Mouse (Mus musculus) bone marrow, adult 2 months (tissue): Measurements from ENCODE around the gene Itih4. TPM values are rescaled to one million over a fixed set of nuclear protein-coding genes. Genes with fewer than 3 reads are reported as not detected.

ENCODE experiments used
- H3K27ac ChIP-seq: fragments of 200-500 bp; 2 replicates; pipeline ENCODE4 v1.5.1; 2012; ENCODE audit warnings: low read depth, mild to moderate bottlenecking, control low read depth, inconsistent platforms, low read length; ENCODE audit not compliant: control insufficient read depth, poor library complexity, insufficient read depth
- H3K4me1 ChIP-seq: fragments of 200-500 bp; 2 replicates; pipeline ENCODE4 v1.6.1; 2011; ENCODE audit warnings: low read length; ENCODE audit not compliant: control insufficient read depth, insufficient read depth
- H3K4me3 ChIP-seq: fragments of 200-500 bp; replicated peaks from 2 replicates; pipeline ENCODE3; 2011; ENCODE audit warnings: mild to moderate bottlenecking, low read depth, low read length, control low read depth; ENCODE audit not compliant: control insufficient read depth
- CTCF ChIP-seq: fragments of 200-500 bp; IDR thresholded peaks from 2 replicates; pipeline ENCODE4 v1.5.1; 2011; ENCODE audit warnings: low read length, control low read depth; ENCODE audit not compliant: control insufficient read depth, insufficient read depth
- POLR2A ChIP-seq: fragments of 200-500 bp; IDR thresholded peaks from 2 replicates; pipeline ENCODE4 v1.6.1; 2011; ENCODE audit warnings: low read depth, mild to moderate bottlenecking, control low read depth, low read length, borderline replicate concordance; ENCODE audit not compliant: control insufficient read depth
- WGBS: fragments of 180-500 bp; shearing (Covaris S2); methylation state at CpG from one replicate; pipeline ENCODE4 v1.1.7; 2018; 5-methylcytosine and 5-hydroxymethylcytosine counted together
- polyA plus RNA-seq: library from polyadenylated mRNA; stranded (reverse); fragments of >200 nt; gene quantifications from 2 replicates; pipeline ENCODE4 v1.2.4, GENCODE M21; 2011; ENCODE audit warnings: low replicate concordance; ENCODE audit not compliant: missing spikeins, insufficient read depth, insufficient read length

The Itih4 gene
- polyA plus RNA-seq, 1 experiment, result 6.6 TPM

- no peak for TF ChIP-seq POLR2A
- no peak for TF ChIP-seq CTCF
- Histone ChIP-seq H3K27ac (no peak overlapping the region), H3K4me1 (no peaks in the 10 kb centered on the region), H3K4me3 (no peak overlapping the region)
- 72% methylated on average over 4 of the region's 4 CpGs for WGBS
Observed at GRCm38 (mm10) chr14:30942254-30942653, 56.0 kb downstream of the Itih4 start.

- Histone ChIP-seq H3K4me3 (no peak within 1 kb of the TSS), H3K27ac (no peak within 1 kb of the TSS), H3K4me1 (no peaks in the 10 kb centered on the region)
- WGBS, result 82% methylated on average over 7 of the region's 7 CpGs
- TF ChIP-seq CTCF, result no peak
- TF ChIP-seq POLR2A, result no peak
Observed at GRCm38 (mm10) chr14:30943038-30943437, 56.8 kb downstream of the Itih4 start, which contains the start of gene Itih1. Gene Itih1 (minus strand): TSS chr14:30943289.

GRCm38 (mm10) chr14:30943860-30944674 is 57.8 kb downstream of the Itih4 start:
- WGBS, result 44% methylated on average over 11 of the region's 11 CpGs
- no peak overlapping the region for H3K27ac ChIP-seq

GRCm38 (mm10) chr14:30944745-30945144 is 58.5 kb downstream of the Itih4 start:
- 75% methylated on average over 2 of the region's 2 CpGs for WGBS
- H3K27ac ChIP-seq, result no peak overlapping the region

More at GRCm38 (mm10) chr14:30943860-30944674, 57.8 kb downstream of the Itih4 start:
- no peak for TF ChIP-seq POLR2A
- TF ChIP-seq CTCF, result peak; percentile 48
- Histone ChIP-seq H3K4me1 (no peaks in the 10 kb centered on the region), H3K4me3 (no peak overlapping the region)

GRCm38 (mm10) chr14:30949986-30950385 is 63.7 kb downstream of the Itih4 start:
- Histone ChIP-seq H3K4me3 (no peak overlapping the region), H3K27ac (no peak overlapping the region), H3K4me1 (peaks cover 1% of the 10 kb centered on the region; the same call in 1 of the 2 replicates)
- 90% methylated on average over 10 of the region's 10 CpGs for WGBS
- TF ChIP-seq POLR2A, result no peak
- no peak for TF ChIP-seq CTCF

More at GRCm38 (mm10) chr14:30944745-30945144, 58.5 kb downstream of the Itih4 start:
- no peak for TF ChIP-seq POLR2A
- no peak for TF ChIP-seq CTCF
- Histone ChIP-seq H3K4me1 (no peaks in the 10 kb centered on the region), H3K4me3 (no peak overlapping the region)

GRCm38 (mm10) chr14:30951154-30951825 is 65.0 kb downstream of the Itih4 start, which contains the start of gene Nek4:
Gene Nek4 (plus strand): TSS chr14:30951377.
- WGBS, result under 1% methylated on average over 57 of the region's 57 CpGs
- TF ChIP-seq CTCF (no peak), POLR2A (0 out of 2 replicates have a peak, but pooled peaks have one; percentile 36)
- peaks cover 1% of the 10 kb centered on the region; the same call in 1 of the 2 replicates for H3K4me1 ChIP-seq
- H3K27ac ChIP-seq, result peak within 1 kb of the TSS; percentile 36; the same call in 1 of the 2 replicates
- peak within 1 kb of the TSS; percentile 93 for H3K4me3 ChIP-seq

Other genes with a start within 250 kb of the Itih4 start
- gene Rft1, start 232.1 kb upstream of the Itih4 start, polyA plus RNA-seq, result 3.1 and 4.9 TPM in 2 replicates
- gene Sfmbt1, start 171.6 kb upstream of the Itih4 start, polyA plus RNA-seq, result 7.7 and 8.9 TPM in 2 replicates
- 5.5 and 18.2 TPM in 2 replicates for gene Tmem110, start 60.9 kb upstream of the Itih4 start, polyA plus RNA-seq
- gene Mustn1, start 7.3 kb upstream of the Itih4 start, polyA plus RNA-seq, result 2.1 and 4.9 TPM in 2 replicates
- 0.79 and 3.0 TPM in 2 replicates for gene Itih3, start 37.3 kb downstream of the Itih4 start, polyA plus RNA-seq
- gene Itih1, start 56.8 kb downstream of the Itih4 start, polyA plus RNA-seq, result 1.6 TPM in 1 of 2 replicates, not detected in the other
- 1.6 and 5.9 TPM in 2 replicates for gene Nek4, start 64.9 kb downstream of the Itih4 start, polyA plus RNA-seq
- 24.8 and 38.7 TPM in 2 replicates for gene Glt8d1, start 114.9 kb downstream of the Itih4 start, polyA plus RNA-seq
- gene Spcs1, start 115.2 kb downstream of the Itih4 start, polyA plus RNA-seq, result 59.6 and 85.6 TPM in 2 replicates
- gene Pbrm1, start 132.7 kb downstream of the Itih4 start, polyA plus RNA-seq, result 31.8 and 46.8 TPM in 2 replicates
- 56.0 and 119 TPM in 2 replicates for gene Gnl3, start 132.7 kb downstream of the Itih4 start, polyA plus RNA-seq
- gene Smim4, start 242.5 kb downstream of the Itih4 start, polyA plus RNA-seq, result 29.0 and 45.8 TPM in 2 replicates
- gene Nt5dc2, start 244.6 kb downstream of the Itih4 start, polyA plus RNA-seq, result 22.9 and 25.2 TPM in 2 replicates